Mouse (Mus musculus) adrenal gland, adult 2 months (tissue): ENCODE results near the gene 1700086D15Rik. TPM values are rescaled to one million over a fixed set of nuclear protein-coding genes. Genes with fewer than 3 reads are reported as not detected.

Source experiments
- DNase-seq: peaks from one replicate; pipeline ENCODE4 v3.0.0; 2021
- long read RNA-seq: library from polyadenylated mRNA; stranded (forward); transcript quantifications from one replicate; pipeline ENCODE4 v2.0.0, GENCODE M21; 2021
- polyA plus RNA-seq: library from polyadenylated mRNA; depleted of rRNA; stranded (reverse); fragments of >200 nt; gene quantifications from 2 replicates; pipeline ENCODE4 v1.2.3, GENCODE M21; 2012; rRNA removed
- total RNA-seq, 2 experiments: library from RNA; stranded (reverse); gene quantifications; 2 replicates each; pipeline ENCODE4 v1.2.3; 2021

1700086D15Rik gene
- not detected for total RNA-seq
- not detected in 2 replicates for polyA plus RNA-seq
- long read RNA-seq = 0 reads

- DNase-seq = no peak
Measured at GRCm38 (mm10) chr11:65159791-65160190, at the start of gene 1700086D15Rik. Gene 1700086D15Rik (minus strand): TSS chr11:65159891.

DNA sequence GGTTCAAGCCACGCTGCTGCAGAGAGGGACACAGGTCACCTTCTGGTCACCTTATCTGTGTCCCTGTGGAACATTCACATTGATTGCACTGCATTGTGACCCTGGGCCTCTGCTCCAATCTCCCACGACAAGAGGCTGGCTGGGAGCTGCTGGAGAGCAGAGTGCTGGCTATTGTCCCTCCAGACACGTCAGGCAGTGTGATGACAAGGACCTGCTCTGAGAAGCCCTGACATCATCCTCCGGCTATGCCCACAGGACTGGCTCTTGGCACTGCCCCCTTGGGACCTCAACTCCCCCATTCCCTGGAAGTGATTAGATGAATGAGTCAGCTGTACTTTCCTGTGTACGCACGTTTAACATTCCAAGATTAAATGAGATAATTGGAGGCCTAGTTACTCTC is 49.8 kb upstream of the 1700086D15Rik start:
- peak; percentile 35 for DNase-seq

DNA sequence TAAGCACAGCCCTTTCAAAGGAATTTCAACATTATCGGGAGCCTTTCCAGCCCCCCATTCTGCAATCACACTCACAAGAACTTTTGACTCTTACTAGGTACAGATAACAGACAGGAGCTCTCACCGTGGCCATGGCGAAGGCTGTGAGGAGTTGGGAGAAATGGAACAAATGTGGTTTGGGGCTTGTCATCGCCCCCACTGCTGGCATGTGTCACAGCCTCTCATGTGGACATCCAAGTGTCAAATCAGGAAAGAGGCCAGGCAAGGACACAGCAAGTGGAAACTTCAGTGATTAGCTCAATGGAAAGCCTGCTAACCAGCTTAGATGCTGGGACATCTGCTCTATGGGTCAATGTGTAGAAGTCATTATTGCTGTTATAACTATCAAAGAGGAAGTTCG is 45.6 kb upstream of the 1700086D15Rik start:
- DNase-seq = no peak

DNA sequence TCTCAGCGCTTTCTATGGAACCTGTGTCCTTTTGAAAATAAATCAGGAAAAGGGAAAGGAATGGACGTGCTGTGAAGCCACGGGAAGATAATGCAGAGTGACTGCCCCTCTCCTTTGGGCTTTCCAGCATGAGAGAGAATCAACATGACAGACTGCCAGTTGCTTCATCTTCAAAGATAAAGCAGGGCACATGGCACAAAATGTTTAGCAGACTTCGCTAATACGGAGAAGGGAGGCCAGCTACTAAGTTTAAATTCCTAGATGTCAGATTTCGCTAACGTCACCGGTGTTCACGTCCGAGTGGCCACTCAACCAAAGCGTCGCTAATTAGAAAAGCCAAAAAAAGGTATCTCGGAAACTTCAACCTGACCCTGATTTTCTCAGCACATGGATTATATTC is 45.0 kb upstream of the 1700086D15Rik start:
- DNase-seq = no peak

DNA sequence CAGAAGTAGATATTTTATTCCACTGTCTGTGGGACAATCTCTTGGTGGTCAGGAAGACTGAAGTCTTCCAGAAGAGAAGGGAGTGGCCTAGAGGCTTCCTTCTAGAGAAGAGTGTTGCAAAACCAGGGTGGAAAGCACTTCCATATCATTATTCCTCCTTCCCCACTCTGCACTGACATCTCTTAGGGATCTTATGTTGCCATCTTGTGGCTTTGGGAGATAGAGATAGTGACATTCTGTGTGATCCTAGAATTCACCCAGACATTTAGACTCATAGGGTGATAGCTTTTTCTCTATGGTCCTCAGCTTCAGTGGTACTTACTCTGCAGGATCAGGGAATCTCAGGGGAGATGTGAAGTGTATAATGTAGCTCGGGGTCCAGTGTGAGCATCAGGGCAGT is 43.3 kb upstream of the 1700086D15Rik start:
- DNase-seq = no peak

DNA sequence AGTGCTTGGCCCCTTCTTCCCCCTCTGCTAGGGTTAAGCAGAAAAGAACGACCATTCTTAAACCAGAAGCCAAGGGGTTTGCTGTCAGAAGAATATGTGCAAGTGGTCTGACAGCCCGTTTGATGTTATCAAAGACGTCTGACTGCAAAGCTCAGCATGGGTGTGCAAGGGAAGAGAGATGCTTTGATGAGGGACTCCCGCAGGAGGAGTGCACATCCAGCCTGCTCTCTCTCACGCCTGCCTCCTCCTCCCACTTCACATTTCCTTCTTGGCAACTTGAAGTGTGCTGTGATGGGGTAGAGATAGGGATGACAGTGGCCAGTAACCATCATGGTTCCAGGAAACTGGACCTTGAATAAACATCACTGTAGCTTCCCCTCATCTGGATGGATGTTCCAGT is 42.5 kb upstream of the 1700086D15Rik start:
- no peak for DNase-seq

- DNase-seq = no peak
Measured at GRCm38 (mm10) chr11:65198026-65198425, 38.3 kb upstream of the 1700086D15Rik start.

DNA sequence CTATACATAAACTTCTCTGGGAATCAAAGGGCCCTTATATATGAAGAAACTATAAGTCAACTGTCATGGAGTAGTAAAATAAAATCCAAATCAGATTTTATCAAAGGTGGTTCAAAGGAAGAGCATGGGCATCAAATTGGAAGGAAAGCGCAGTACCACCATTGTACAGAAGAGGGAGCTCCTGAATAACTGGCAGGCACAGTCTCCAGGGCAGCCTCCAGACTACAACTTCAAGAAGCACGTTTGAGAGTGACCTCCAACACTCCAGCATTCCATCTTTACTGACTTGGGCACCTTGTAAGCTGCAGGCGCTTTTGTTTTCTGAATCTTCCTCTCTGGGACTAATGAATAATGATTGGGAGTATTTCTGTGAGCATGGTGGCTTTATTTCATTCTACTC is 37.6 kb upstream of the 1700086D15Rik start:
- peak; percentile 61 for DNase-seq

GRCm38 (mm10) chr11:65186974-65187373 is 27.3 kb upstream of the 1700086D15Rik start:
- DNase-seq = no peak

DNA sequence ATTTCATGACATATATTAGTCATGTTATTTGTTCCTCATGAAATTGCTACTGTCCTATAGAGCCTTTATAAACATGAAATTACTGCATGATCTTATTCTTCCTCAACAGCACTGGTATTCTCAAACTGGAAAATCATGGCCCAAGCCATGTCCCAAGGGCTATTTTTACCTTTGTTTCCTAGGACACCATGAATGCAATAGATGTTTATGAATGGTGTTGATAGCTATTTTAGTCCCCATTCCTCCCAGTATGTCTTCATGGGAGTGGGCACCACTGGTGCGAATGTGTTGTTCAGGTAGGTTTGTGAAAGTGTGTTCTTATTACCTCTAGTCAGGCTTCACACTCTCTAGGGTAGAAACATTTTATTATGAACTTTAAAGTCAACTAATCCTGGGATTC is 25.4 kb upstream of the 1700086D15Rik start:
- no peak for DNase-seq

- DNase-seq = no peak
Measured at GRCm38 (mm10) chr11:65170121-65170750, 10.5 kb upstream of the 1700086D15Rik start.

- DNase-seq = peak; percentile 78
Measured at GRCm38 (mm10) chr11:65162767-65163120, 3.1 kb upstream of the 1700086D15Rik start, which contains the start of gene Arhgap44. Gene Arhgap44 (minus strand): TSS chr11:65162961.

DNA sequence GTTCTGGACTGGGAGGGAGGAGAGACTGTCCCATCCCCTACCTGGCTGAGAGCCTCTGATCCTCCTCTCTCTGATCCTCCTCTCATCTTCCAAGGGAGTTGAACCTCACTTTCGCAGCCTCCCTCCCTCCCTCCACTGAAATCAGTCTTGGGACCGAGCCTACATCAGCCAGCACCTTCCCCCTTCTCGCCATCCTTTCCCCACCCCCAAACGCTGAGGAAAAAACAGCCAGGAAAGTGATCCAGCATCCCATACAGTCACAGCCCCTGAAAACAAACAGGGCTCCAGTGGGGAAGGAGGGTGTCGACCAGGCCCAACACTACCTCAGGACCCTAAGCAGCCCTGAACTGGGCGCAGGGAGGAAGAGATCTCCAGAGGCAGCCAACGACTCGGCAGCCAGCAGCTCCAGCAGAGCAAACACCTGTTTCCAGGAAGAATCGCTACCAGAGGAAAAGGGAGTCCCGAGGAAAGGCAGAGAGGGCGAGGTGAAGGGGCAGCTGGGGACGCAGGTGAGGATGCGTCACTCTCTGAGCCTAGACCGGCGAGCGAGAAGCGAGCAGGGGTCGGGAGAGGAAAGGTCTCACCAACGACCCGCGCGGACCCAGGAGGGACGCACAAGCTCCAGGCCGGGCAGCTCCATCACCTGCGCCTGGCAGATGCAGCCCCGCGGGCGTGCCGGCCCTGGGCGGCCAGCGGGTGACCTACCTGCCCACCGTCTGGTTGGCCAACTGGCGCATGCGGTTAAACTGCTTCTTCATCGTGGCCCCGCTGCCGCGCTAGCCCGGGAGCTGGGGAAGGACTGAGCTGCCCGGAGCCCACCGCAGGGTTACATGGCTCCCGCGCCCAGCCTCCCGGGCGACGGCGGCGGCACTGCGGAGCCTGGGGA is 2.4 kb upstream of the 1700086D15Rik start:
- DNase-seq = peak; percentile 5

GRCm38 (mm10) chr11:65160991-65161880 is 1.5 kb upstream of the 1700086D15Rik start:
- DNase-seq = no peak

GRCm38 (mm10) chr11:65158658-65158990 is 1.1 kb downstream of the 1700086D15Rik start:
- no peak for DNase-seq

DNA sequence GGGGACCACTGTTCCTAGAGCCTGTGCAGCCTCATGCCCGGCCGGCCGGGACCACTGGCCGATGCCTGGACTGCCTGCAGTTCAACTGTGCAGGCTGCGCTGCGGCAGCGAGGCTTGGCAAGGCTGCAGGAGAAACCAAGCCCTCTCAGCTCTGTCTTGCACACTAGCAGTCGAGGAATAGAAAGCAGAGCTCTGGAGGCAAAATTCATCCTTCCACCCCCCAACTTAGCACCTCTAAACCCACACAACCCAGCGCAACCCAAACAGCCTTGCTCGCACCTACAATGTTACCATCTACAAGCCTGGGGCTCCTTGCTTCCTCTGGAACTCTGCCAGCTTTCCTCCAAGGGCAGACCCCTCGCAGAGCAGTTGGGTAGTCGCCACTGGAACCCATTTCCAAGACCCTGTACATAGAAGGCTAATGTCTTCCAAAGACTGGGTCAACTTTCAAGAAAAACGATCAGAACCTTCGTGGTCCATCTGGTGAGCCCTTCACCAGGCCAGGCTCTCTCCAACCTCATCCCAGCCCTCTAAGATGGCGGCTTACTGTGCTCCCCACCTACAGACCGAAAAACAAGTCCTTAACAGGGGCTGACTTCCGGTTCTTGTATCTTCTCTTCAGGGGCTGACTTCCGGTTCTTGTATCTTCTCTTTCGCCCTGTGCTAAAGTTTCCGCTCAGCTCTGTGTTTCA is 1.6 kb downstream of the 1700086D15Rik start:
- DNase-seq = no peak

- DNase-seq = no peak
Measured at GRCm38 (mm10) chr11:65153006-65153405, 6.7 kb downstream of the 1700086D15Rik start.

GRCm38 (mm10) chr11:65148441-65148840 is 11.2 kb downstream of the 1700086D15Rik start:
- DNase-seq = no peak

DNA sequence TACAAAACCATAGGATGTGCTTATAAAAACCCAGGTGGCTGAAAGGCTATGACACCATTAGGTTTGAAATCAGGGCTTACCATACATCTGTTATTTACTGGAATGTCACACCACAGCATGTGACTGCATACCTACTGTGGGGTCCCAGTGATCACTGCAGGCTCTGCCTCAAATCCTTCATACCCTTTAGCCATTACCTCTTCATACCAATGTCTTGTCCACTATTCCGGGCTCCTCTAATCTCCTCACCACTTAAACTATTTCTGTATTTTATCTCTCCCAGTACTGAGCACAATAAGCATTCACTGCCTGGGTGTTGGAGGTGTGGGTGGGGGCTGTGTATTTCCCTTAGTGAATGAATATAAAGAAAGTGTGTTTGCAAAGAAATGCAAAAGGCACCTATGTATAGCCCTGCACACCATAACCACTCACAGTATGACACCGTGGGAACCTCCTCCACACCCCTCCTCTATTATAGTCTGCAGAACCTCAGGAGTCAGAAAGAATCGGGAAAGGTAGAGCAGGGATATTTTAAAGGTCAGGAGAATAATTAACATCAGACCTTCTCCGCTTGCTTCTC is 16.8 kb downstream of the 1700086D15Rik start:
- DNase-seq = no peak

- no peak for DNase-seq
Measured at GRCm38 (mm10) chr11:65139030-65139429, 20.7 kb downstream of the 1700086D15Rik start.

DNA sequence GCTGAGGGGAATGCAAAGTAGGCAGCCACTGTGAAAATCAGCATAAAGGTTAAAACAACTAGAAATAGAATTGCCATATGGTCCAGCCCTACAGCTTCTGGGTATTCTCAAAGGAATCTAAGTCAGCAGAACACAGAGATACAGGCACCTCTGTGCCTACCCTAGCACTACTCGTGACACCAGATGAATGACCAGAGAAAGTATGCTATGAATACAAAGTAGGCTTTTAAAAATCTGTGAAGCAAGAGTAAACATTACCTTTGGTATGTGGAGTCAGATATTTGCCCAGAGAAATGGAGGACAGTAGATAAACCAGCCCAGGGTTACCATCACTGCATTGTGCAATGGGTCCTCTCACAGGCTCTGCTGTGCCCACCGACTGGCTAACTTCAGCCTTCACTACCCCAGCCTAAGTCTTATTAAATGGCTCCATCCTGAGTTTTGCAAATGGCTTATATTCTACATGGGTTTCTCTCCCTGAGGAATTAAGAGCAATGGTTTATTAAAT is 22.5 kb downstream of the 1700086D15Rik start:
- DNase-seq = no peak
